Mouse (Mus musculus): Measurements from ENCODE around the gene Ankrd39.
"Not testable (repeated sequence)": the region's sequence is repeated elsewhere in the genome, so short reads cannot be mapped to it uniquely, and the experiment has no call there.

The Ankrd39 gene

GRCm38 (mm10) chr1:36554633-36555399, 7.6 kb upstream of the Ankrd39 start:
- no peak for DNase-seq (ENCODE audit: low read depth, low spot score)

GRCm38 (mm10) chr1:36552506-36552905, 5.3 kb upstream of the Ankrd39 start:
- no peak for DNase-seq (ENCODE audit: low read depth, low spot score)

- DNase-seq (ENCODE audit: low read depth, low spot score): no peak
These were observed 4.7 kb upstream of the Ankrd39 start for GRCm38 (mm10) chr1:36551904-36552303.

- no peak for DNase-seq (ENCODE audit: low read depth, low spot score)
These were observed 3.0 kb upstream of the Ankrd39 start for GRCm38 (mm10) chr1:36550075-36550863.

- DNase-seq (ENCODE audit: low read depth, low spot score): no peak
These were observed 2.2 kb upstream of the Ankrd39 start for GRCm38 (mm10) chr1:36549491-36549890.

GRCm38 (mm10) chr1:36548771-36549170, 1.5 kb upstream of the Ankrd39 start:
- no peak for DNase-seq (ENCODE audit: low read depth, low spot score)

- DNase-seq (ENCODE audit: low read depth, low spot score): no peak
These were observed 845 bp upstream of the Ankrd39 start for GRCm38 (mm10) chr1:36547981-36548598.

GRCm38 (mm10) chr1:36545845-36546600, 1.2 kb downstream of the Ankrd39 start:
- DNase-seq (ENCODE audit: low read depth, low spot score): no peak

- no peak for DNase-seq (ENCODE audit: low read depth, low spot score)
These were observed 1.9 kb downstream of the Ankrd39 start for GRCm38 (mm10) chr1:36545382-36545781.

GRCm38 (mm10) chr1:36542925-36543324, 4.3 kb downstream of the Ankrd39 start:
- no peak for DNase-seq (ENCODE audit: low read depth, low spot score)

GRCm38 (mm10) chr1:36541844-36542243, 5.4 kb downstream of the Ankrd39 start:
- DNase-seq (ENCODE audit: low read depth, low spot score): no peak

GRCm38 (mm10) chr1:36540807-36541206, 6.4 kb downstream of the Ankrd39 start:
- DNase-seq (ENCODE audit: low read depth, low spot score): no peak

GRCm38 (mm10) chr1:36540132-36540531, 7.1 kb downstream of the Ankrd39 start:
- no peak for DNase-seq (ENCODE audit: low read depth, low spot score)

GRCm38 (mm10) chr1:36539186-36539585, 8.1 kb downstream of the Ankrd39 start, which contains the start of gene Gm42417:
Gene Gm42417, minus strand, starts transcription at chr1:36539429.
- DNase-seq (ENCODE audit: low read depth, low spot score): no peak

GRCm38 (mm10) chr1:36538727-36539126, 8.5 kb downstream of the Ankrd39 start:
- no peak for DNase-seq (ENCODE audit: low read depth, low spot score)

- DNase-seq (ENCODE audit: low read depth, low spot score): not testable (repeated sequence)
These were observed 10.5 kb downstream of the Ankrd39 start, which contains the start of gene Ankrd23 for GRCm38 (mm10) chr1:36536783-36537182. Gene Ankrd23, minus strand, starts transcription at chr1:36536883.

GRCm38 (mm10) chr1:36536397-36536728, 10.9 kb downstream of the Ankrd39 start:
- DNase-seq (ENCODE audit: low read depth, low spot score): no peak

GRCm38 (mm10) chr1:36535477-36536396, 11.5 kb downstream of the Ankrd39 start:
- DNase-seq (ENCODE audit: low read depth, low spot score): no peak

- DNase-seq (ENCODE audit: low read depth, low spot score): no peak
These were observed 12.6 kb downstream of the Ankrd39 start for GRCm38 (mm10) chr1:36534595-36535058.

GRCm38 (mm10) chr1:36533546-36533945, 13.7 kb downstream of the Ankrd39 start:
- DNase-seq (ENCODE audit: low read depth, low spot score): no peak

Data from embryo, embryonic 11.5 days (tissue).